Mouse (Mus musculus): ENCODE results near the gene Tas1r3.
A peak's percentile ranks its signal among the peaks of the same experiment; 100 is the strongest.

Gene Tas1r3

GRCm38 (mm10) chr4:155887674-155888073, 24.5 kb upstream of the Tas1r3 start:
- no peak for DNase-seq (ENCODE audit: low read depth, low spot score)

- DNase-seq (ENCODE audit: low read depth, low spot score): no peak
Measured at GRCm38 (mm10) chr4:155886330-155886729, 23.2 kb upstream of the Tas1r3 start.

GRCm38 (mm10) chr4:155883587-155883986, 20.4 kb upstream of the Tas1r3 start:
- DNase-seq (ENCODE audit: low read depth, low spot score): no peak

GRCm38 (mm10) chr4:155871404-155871803, 8.2 kb upstream of the Tas1r3 start:
- DNase-seq (ENCODE audit: low read depth, low spot score): no peak

- DNase-seq (ENCODE audit: low read depth, low spot score): peak; percentile 97
Measured at GRCm38 (mm10) chr4:155869317-155870033, 6.3 kb upstream of the Tas1r3 start, which contains the start of the genes Cptp and Ints11. Cptp (minus strand) TSS chr4:155869440. Ints11 (plus strand) TSS chr4:155869546.

- peak; percentile 38 for DNase-seq (ENCODE audit: low read depth, low spot score)
Measured at GRCm38 (mm10) chr4:155868614-155869298, 5.6 kb upstream of the Tas1r3 start.

- no peak for DNase-seq (ENCODE audit: low read depth, low spot score)
Measured at GRCm38 (mm10) chr4:155861787-155862186, 1.4 kb downstream of the Tas1r3 start.

- DNase-seq (ENCODE audit: low read depth, low spot score): no peak
Measured at GRCm38 (mm10) chr4:155859318-155859717, 3.8 kb downstream of the Tas1r3 start.

- no peak for DNase-seq (ENCODE audit: low read depth, low spot score)
Measured at GRCm38 (mm10) chr4:155856881-155857280, 6.3 kb downstream of the Tas1r3 start.

GRCm38 (mm10) chr4:155856071-155856470, 7.1 kb downstream of the Tas1r3 start:
- no peak for DNase-seq (ENCODE audit: low read depth, low spot score)

- no peak for DNase-seq (ENCODE audit: low read depth, low spot score)
Measured at GRCm38 (mm10) chr4:155854991-155855390, 8.2 kb downstream of the Tas1r3 start.

GRCm38 (mm10) chr4:155853421-155853820, 9.7 kb downstream of the Tas1r3 start:
- no peak for DNase-seq (ENCODE audit: low read depth, low spot score)

GRCm38 (mm10) chr4:155851951-155852411, 11.2 kb downstream of the Tas1r3 start:
- DNase-seq (ENCODE audit: low read depth, low spot score): peak; percentile 52

- DNase-seq (ENCODE audit: low read depth, low spot score): no peak
Measured at GRCm38 (mm10) chr4:155851368-155851767, 11.8 kb downstream of the Tas1r3 start.

GRCm38 (mm10) chr4:155849792-155850451, 13.2 kb downstream of the Tas1r3 start:
- DNase-seq (ENCODE audit: low read depth, low spot score): no peak

GRCm38 (mm10) chr4:155849391-155849790, 13.8 kb downstream of the Tas1r3 start:
- DNase-seq (ENCODE audit: low read depth, low spot score): no peak

GRCm38 (mm10) chr4:155848434-155849095, 14.6 kb downstream of the Tas1r3 start:
- DNase-seq (ENCODE audit: low read depth, low spot score): no peak

- peak; percentile 56 for DNase-seq (ENCODE audit: low read depth, low spot score)
Measured at GRCm38 (mm10) chr4:155847591-155848352, 15.4 kb downstream of the Tas1r3 start.

GRCm38 (mm10) chr4:155846871-155847578, 16.1 kb downstream of the Tas1r3 start, which contains the start of gene Dvl1:
Dvl1 (plus strand) TSS chr4:155847402.
- peak; percentile 94 for DNase-seq (ENCODE audit: low read depth, low spot score)

- DNase-seq (ENCODE audit: low read depth, low spot score): no peak
Measured at GRCm38 (mm10) chr4:155843231-155843630, 19.9 kb downstream of the Tas1r3 start.
